Mouse (Mus musculus): Measurements from ENCODE around the gene Nr5a2.

DNA sequence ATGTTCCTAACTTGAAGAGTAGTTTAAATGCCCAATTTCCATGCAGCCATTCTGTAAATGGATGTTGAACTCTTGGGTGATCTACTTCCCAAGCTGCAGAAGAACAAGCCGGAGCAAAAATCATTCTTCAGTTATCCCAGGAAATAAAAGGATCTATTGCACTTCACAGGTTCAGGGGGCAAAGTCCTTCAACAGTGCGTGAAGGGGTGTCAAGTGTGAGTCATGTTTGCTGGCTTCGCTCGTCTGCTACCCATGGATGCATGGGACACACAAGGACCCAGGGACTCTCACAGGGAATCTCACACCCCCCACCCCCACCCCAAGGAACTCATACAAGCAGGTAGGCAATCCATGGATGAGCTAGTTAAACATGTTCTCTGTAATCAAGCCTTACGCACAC lies 29.2 kb downstream of the Nr5a2 start:
- TF ChIP-seq CTCF (IDR thresholded peaks at IDR 0.05; ENCODE audit: low read depth) (no peak), EP300 (IDR thresholded peaks at IDR 0.05; ENCODE audit: low read depth) (no peak)

Data from liver, postnatal 0 days (tissue).